Mouse (Mus musculus): ENCODE data around the gene Ccpg1os. TPM values are rescaled to one million over a fixed set of nuclear protein-coding genes. Genes with fewer than 3 reads are reported as not detected.

Gene Ccpg1os
- 15.4 and 18.7 TPM in 2 replicates for polyA plus RNA-seq (2016; fragmentation: Nextera tagmentation; extraction: Ambion mirVana)

- no peaks in the 10 kb centered on the region for H3K9me3 ChIP-seq
- under 1% methylated on average over 88 of the region's 88 CpGs for WGBS
Observed at GRCm38 (mm10) chr9:72985250-72986220, at the start of gene Ccpg1os, which contains the start of gene Ccpg1. Ccpg1os (minus strand) TSS chr9:72985382. Ccpg1 (plus strand) TSS chr9:72985429.

GRCm38 (mm10) chr9:73033406-73033805 lies 48.2 kb upstream of the Ccpg1os start:
- H3K27ac ChIP-seq: no peak overlapping the region
- no peak for DNase-seq (ENCODE audit: extremely low spot score, low spot score)
- WGBS: 97% methylated on average over 1 of the region's 1 CpGs
- H3K27me3 ChIP-seq (ENCODE audit: poor library complexity, severe bottlenecking): no peaks in the 10 kb centered on the region
- no peaks in the 10 kb centered on the region for H3K9me3 ChIP-seq
- peaks cover under 1% of the 10 kb centered on the region; the same call in 1 of the 2 replicates for H3K4me1 ChIP-seq
- peaks cover 63% of the 10 kb centered on the region for H3K36me3 ChIP-seq (replicated peaks)
- H3K4me3 ChIP-seq: no peak overlapping the region

More at GRCm38 (mm10) chr9:72985250-72986220, at the start of gene Ccpg1os, which contains the start of gene Ccpg1:
- no peaks in the 10 kb centered on the region for H3K36me3 ChIP-seq (replicated peaks)
- peaks cover 18% of the 10 kb centered on the region for H3K4me1 ChIP-seq
- H3K4me3 ChIP-seq: peak within 1 kb of the TSS; percentile 77
- peak within 1 kb of the TSS; percentile 84 for H3K27ac ChIP-seq
- H3K27me3 ChIP-seq (ENCODE audit: poor library complexity, severe bottlenecking): no peaks in the 10 kb centered on the region
- DNase-seq (ENCODE audit: extremely low spot score, low spot score): peak; percentile 97

GRCm38 (mm10) chr9:73031421-73031820 lies 46.2 kb upstream of the Ccpg1os start:
- no peak overlapping the region for H3K27ac ChIP-seq
- 76% methylated on average over 4 of the region's 4 CpGs for WGBS
- H3K36me3 ChIP-seq (replicated peaks): peaks cover 66% of the 10 kb centered on the region
- no peak for DNase-seq (ENCODE audit: extremely low spot score, low spot score)
- H3K9me3 ChIP-seq: no peaks in the 10 kb centered on the region
- H3K27me3 ChIP-seq (ENCODE audit: poor library complexity, severe bottlenecking): no peaks in the 10 kb centered on the region
- H3K4me1 ChIP-seq: peaks cover 2% of the 10 kb centered on the region
- H3K4me3 ChIP-seq: no peak overlapping the region

- Histone ChIP-seq H3K4me1 (peaks cover 11% of the 10 kb centered on the region), H3K36me3 (replicated peaks) (peaks cover 63% of the 10 kb centered on the region), H3K4me3 (no peak overlapping the region), H3K27me3 (ENCODE audit: poor library complexity, severe bottlenecking) (no peaks in the 10 kb centered on the region), H3K9me3 (no peaks in the 10 kb centered on the region), H3K27ac (no peak overlapping the region)
- no peak for DNase-seq (ENCODE audit: extremely low spot score, low spot score)
- WGBS: 91% methylated on average over 1 of the region's 1 CpGs
Observed at GRCm38 (mm10) chr9:73030443-73030842, 45.3 kb upstream of the Ccpg1os start.

- H3K4me3 ChIP-seq: peak overlapping the region; percentile 23; the same call in 1 of the 2 replicates
- H3K9me3 ChIP-seq: no peaks in the 10 kb centered on the region
- peaks cover 11% of the 10 kb centered on the region for H3K4me1 ChIP-seq
- peak overlapping the region; percentile 53; the same call in 1 of the 2 replicates for H3K27ac ChIP-seq
- 23% methylated on average over 17 of the region's 17 CpGs for WGBS
- DNase-seq (ENCODE audit: extremely low spot score, low spot score): peak; percentile 27
- peaks cover 46% of the 10 kb centered on the region for H3K36me3 ChIP-seq (replicated peaks)
- H3K27me3 ChIP-seq (ENCODE audit: poor library complexity, severe bottlenecking): no peaks in the 10 kb centered on the region
Observed at GRCm38 (mm10) chr9:73025818-73026636, 40.8 kb upstream of the Ccpg1os start.

GRCm38 (mm10) chr9:73020566-73021097 lies 35.5 kb upstream of the Ccpg1os start:
- Histone ChIP-seq H3K27me3 (ENCODE audit: poor library complexity, severe bottlenecking) (no peaks in the 10 kb centered on the region), H3K9me3 (no peaks in the 10 kb centered on the region), H3K4me3 (no peak overlapping the region), H3K27ac (no peak overlapping the region), H3K36me3 (replicated peaks) (peaks cover 68% of the 10 kb centered on the region), H3K4me1 (peaks cover 1% of the 10 kb centered on the region; the same call in 1 of the 2 replicates)
- 93% methylated on average over 5 of the region's 5 CpGs for WGBS
- no peak for DNase-seq (ENCODE audit: extremely low spot score, low spot score)

GRCm38 (mm10) chr9:73019841-73020240 lies 34.7 kb upstream of the Ccpg1os start:
- no peaks in the 10 kb centered on the region for H3K9me3 ChIP-seq
- no peak overlapping the region for H3K27ac ChIP-seq
- no peak overlapping the region for H3K4me3 ChIP-seq
- H3K36me3 ChIP-seq (replicated peaks): peaks cover 76% of the 10 kb centered on the region
- no peaks in the 10 kb centered on the region for H3K4me1 ChIP-seq
- H3K27me3 ChIP-seq (ENCODE audit: poor library complexity, severe bottlenecking): no peaks in the 10 kb centered on the region
- DNase-seq (ENCODE audit: extremely low spot score, low spot score): no peak
- WGBS: 91% methylated on average over 10 of the region's 10 CpGs

- H3K27me3 ChIP-seq (ENCODE audit: poor library complexity, severe bottlenecking): no peaks in the 10 kb centered on the region
Observed at GRCm38 (mm10) chr9:73014724-73015123, 29.5 kb upstream of the Ccpg1os start.

GRCm38 (mm10) chr9:73012629-73013028 lies 27.4 kb upstream of the Ccpg1os start:
- Histone ChIP-seq H3K27ac (no peak overlapping the region), H3K9me3 (no peaks in the 10 kb centered on the region), H3K36me3 (replicated peaks) (peaks cover 55% of the 10 kb centered on the region), H3K4me3 (no peak overlapping the region), H3K4me1 (no peaks in the 10 kb centered on the region), H3K27me3 (ENCODE audit: poor library complexity, severe bottlenecking) (no peaks in the 10 kb centered on the region)
- 93% methylated on average over 4 of the region's 4 CpGs for WGBS
- no peak for DNase-seq (ENCODE audit: extremely low spot score, low spot score)

More at GRCm38 (mm10) chr9:73014724-73015123, 29.5 kb upstream of the Ccpg1os start:
- Histone ChIP-seq H3K9me3 (no peaks in the 10 kb centered on the region), H3K27ac (no peak overlapping the region), H3K36me3 (replicated peaks) (peaks cover 76% of the 10 kb centered on the region), H3K4me1 (no peaks in the 10 kb centered on the region), H3K4me3 (no peak overlapping the region)
- no peak for DNase-seq (ENCODE audit: extremely low spot score, low spot score)
- 92% methylated on average over 13 of the region's 13 CpGs for WGBS

GRCm38 (mm10) chr9:73008384-73008783 lies 23.2 kb upstream of the Ccpg1os start:
- H3K27ac ChIP-seq: no peak overlapping the region
- no peaks in the 10 kb centered on the region for H3K4me1 ChIP-seq
- H3K4me3 ChIP-seq: no peak overlapping the region
- DNase-seq (ENCODE audit: extremely low spot score, low spot score): no peak
- WGBS: 82% methylated on average over 3 of the region's 3 CpGs
- no peaks in the 10 kb centered on the region for H3K27me3 ChIP-seq (ENCODE audit: poor library complexity, severe bottlenecking)
- peaks cover 21% of the 10 kb centered on the region for H3K36me3 ChIP-seq (replicated peaks)
- no peaks in the 10 kb centered on the region for H3K9me3 ChIP-seq

GRCm38 (mm10) chr9:73006175-73006574 lies 21.0 kb upstream of the Ccpg1os start:
- no peaks in the 10 kb centered on the region for H3K27me3 ChIP-seq (ENCODE audit: poor library complexity, severe bottlenecking)
- H3K27ac ChIP-seq: no peak overlapping the region
- H3K4me1 ChIP-seq: no peaks in the 10 kb centered on the region
- peaks cover 7% of the 10 kb centered on the region; the same call in 1 of the 2 replicates for H3K36me3 ChIP-seq (replicated peaks)
- DNase-seq (ENCODE audit: extremely low spot score, low spot score): no peak
- no peak overlapping the region for H3K4me3 ChIP-seq
- 94% methylated on average over 3 of the region's 3 CpGs for WGBS
- H3K9me3 ChIP-seq: no peaks in the 10 kb centered on the region

- WGBS: 89% methylated on average over 6 of the region's 6 CpGs
- H3K4me1 ChIP-seq: no peaks in the 10 kb centered on the region
- H3K27me3 ChIP-seq (ENCODE audit: poor library complexity, severe bottlenecking): no peaks in the 10 kb centered on the region
- H3K36me3 ChIP-seq (replicated peaks): peaks cover 7% of the 10 kb centered on the region; the same call in 1 of the 2 replicates
- no peak overlapping the region for H3K27ac ChIP-seq
- no peak overlapping the region for H3K4me3 ChIP-seq
- DNase-seq (ENCODE audit: extremely low spot score, low spot score): no peak
- H3K9me3 ChIP-seq: no peaks in the 10 kb centered on the region
Observed at GRCm38 (mm10) chr9:73005106-73005505, 19.9 kb upstream of the Ccpg1os start.
